Mouse (Mus musculus) cerebellum, adult 18-20 months (tissue): ENCODE data around the gene Gm49337.

Experiments
- DNase-seq, 2 experiments: peaks; one replicate each; pipeline ENCODE4 v3.0.0; 2021

The Gm49337 gene

GRCm38 (mm10) chr4:116164759-116165554 is 8.2 kb upstream of the Gm49337 start:
- no peak for DNase-seq

DNA sequence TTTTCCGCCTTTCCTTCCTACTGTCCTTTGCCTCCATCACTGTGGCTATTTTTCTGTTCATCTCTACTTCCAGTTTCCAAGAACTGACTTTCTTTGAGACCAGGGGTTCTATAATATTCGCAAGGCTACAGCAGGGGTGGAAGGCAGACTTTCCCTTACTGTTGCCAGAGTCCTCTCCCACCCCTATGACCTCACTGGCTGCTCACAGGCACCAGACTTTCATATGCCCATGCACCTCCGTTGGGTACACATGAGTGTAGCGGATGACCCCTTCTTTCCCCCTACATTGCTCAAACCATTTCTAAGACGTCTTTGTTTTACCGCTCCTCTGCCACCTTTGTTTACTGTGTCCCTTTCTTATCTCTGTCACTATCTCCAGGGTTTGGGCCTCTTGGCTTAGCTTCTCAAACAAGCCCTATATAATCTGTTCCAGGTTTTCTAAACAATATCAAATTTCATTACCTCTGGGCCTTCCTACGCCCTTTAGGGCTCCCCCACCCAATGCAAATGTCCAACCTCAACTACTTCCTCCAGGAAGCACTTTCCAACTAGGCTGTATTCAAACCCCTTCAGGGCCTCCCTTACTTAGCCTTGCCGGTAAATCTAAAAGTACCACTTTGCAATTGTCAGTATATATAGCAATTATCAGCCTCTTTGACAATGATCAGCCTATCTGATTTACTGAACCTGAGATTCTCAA is 7.3 kb upstream of the Gm49337 start:
- no peak for DNase-seq

DNA sequence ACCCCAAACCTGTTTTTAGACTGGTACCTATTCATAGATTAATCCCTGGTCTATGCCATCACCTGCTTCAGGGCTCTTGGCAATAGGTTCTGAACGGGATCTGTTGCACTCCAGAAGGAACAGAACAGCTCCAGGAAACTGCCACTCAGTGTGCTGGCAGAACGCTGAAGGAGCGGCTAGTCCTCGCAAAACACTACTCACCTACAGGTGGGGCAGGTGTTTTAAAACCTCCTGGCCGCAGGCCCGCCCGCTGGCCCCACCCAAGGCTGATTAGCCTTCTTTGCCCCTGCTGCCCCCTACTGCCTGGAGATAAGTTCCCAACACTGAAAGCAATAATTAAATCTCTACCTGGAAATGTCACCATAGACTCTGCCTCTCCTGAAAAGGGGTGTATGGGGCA is 5.8 kb upstream of the Gm49337 start, which contains the start of gene Tspan1:
Tspan1 (minus strand) TSS at position 198 of the 400 bp plus-strand sequence.
- peak; percentile 58 to 61 for DNase-seq

DNA sequence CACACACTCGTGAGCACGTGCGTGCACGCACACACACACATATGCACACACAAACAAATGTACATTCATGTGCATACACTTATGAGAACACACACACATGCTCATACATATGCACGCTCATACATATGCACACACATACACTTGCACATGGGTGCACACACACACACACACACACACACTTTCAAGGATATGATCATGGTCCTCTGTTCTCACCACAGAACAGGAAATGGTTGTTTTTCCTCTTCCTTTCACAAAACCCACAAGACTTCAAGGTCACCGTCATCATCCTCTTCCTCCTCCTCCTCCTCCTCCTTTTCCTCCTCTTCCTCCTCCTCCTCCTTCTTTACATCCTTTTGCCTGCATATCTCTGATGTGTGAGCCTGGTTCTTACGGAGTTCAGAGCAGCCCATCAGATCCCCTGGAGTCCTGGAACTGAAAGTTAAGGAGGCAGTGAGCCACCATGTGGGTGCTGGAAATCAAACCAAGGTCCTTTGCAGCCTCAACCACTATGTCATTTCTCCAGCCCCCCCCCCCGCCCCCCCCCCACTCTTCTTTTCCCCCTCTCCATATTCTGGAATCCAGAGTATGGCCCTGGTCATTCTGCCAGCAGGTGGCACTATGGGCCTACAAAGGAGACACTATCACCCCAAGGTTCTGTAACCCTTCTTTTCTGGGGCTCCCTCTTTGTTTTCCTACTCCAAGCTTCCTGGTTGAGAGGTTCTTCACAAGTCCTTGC is 4.4 kb upstream of the Gm49337 start:
- peak; percentile 90 to 91 for DNase-seq

DNA sequence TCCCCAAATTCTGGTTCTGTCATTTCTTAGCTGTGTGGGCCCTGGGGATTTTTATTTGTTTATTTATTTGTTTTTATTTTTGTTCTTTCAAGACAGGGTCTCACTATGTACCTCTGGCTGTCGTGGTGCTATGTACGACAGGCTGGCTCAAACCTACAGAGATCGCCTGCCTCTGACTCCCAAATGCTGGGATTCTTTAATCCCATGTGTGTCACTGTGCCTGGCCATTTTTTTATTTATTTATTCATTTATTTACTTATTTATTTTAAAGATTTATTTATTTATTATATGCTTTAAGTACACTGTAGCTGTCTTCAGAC is 3.9 kb upstream of the Gm49337 start:
- no peak for DNase-seq

DNA sequence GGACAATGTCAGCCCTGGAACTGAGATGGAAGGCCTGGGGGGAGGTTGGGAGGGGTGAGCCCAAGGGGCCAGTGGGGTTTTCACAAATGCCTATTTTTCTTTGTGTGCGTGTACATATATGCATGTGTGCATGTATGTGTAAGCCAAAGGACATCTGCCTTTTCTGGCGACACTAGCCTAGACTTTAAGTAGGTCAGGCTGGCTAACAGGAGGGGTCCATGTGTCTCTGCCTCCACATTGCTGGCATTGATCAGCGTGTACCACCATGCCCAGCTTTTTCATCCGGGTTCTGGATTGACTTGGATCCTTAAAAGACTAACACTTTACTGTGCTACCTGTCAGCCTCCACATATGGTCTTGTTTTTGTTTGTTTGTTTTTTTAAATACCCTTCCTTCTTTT is 568 bp downstream of the Gm49337 start:
- peak; percentile 29 to 39 for DNase-seq

GRCm38 (mm10) chr4:116174466-116175116 is 1.4 kb downstream of the Gm49337 start:
- DNase-seq = peak; percentile 80 to 84

DNA sequence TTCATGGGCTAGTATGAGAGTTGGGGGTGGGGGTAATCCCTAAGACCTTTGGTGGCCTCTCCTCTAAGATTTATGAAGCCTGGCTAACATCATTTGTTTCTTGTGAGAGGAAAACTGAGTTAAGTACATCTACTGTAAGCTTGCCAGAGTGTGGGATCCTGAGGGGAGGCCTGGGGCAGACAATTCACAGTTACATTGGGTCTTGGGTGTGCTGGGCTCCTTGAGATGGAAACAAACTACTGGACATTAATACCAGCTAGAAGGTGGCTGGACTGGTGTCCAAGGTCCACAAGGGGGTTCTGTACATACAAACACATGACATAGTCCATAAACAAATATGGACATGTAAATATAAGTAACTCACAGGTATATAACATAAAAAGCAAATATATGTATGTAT is 2.0 kb downstream of the Gm49337 start:
- peak in 1 of 2 experiments; percentile 56 for DNase-seq

GRCm38 (mm10) chr4:116175711-116176542 is 2.7 kb downstream of the Gm49337 start:
- DNase-seq = peak; percentile 77 to 84

DNA sequence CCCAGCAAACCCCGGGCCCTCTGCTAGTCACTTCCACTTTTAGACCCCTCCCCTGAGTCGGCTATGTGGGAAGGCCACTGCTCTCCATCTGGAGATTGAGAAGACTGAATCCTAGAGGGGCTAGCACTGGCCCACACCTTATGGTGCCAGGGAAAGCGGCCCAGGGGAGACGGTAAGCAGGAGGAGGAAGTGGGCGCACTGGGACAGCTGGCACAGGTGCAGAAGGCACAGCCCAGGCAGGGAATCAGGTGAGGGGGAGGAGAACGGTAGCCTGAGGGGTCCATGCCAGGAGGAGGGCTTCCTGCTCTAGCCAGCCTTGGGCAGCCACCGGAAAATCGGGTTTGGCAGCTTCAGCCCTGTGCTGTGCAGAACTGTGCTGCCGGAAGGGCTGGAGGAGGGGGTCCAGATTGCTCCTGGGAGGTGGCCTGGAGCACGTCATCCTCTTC is 3.4 kb downstream of the Gm49337 start:
- DNase-seq = peak; percentile 95 to 98

GRCm38 (mm10) chr4:116177140-116177539 is 4.0 kb downstream of the Gm49337 start:
- DNase-seq = peak; percentile 56 to 73

DNA sequence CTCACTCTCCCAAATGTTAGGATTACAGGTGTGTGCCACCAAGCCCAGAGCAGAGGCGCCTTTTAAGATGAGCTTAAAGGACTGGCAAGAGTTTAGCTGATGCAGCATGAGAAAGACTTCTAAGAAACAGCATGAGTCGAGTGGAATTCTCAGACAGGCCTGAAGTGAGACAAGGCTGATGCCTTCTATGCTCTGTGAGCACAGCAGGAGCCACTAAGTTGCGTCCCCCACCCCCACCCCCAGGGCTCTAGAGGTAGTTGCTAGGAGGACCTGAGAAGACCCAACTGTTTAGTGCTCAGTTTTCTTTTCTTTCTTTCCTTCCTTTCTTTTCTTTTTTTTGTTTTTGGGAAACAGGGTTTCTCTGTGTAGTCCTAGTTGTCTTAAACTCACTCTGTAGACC is 8.9 kb downstream of the Gm49337 start:
- DNase-seq = no peak

- peak; percentile 77 to 78 for DNase-seq
Measured at GRCm38 (mm10) chr4:116182745-116183144, 9.6 kb downstream of the Gm49337 start.

GRCm38 (mm10) chr4:116185083-116185482 is 11.9 kb downstream of the Gm49337 start:
- peak in 1 of 2 experiments; percentile 43 for DNase-seq

- DNase-seq = no peak
Measured at GRCm38 (mm10) chr4:116192286-116192835, 19.2 kb downstream of the Gm49337 start.

DNA sequence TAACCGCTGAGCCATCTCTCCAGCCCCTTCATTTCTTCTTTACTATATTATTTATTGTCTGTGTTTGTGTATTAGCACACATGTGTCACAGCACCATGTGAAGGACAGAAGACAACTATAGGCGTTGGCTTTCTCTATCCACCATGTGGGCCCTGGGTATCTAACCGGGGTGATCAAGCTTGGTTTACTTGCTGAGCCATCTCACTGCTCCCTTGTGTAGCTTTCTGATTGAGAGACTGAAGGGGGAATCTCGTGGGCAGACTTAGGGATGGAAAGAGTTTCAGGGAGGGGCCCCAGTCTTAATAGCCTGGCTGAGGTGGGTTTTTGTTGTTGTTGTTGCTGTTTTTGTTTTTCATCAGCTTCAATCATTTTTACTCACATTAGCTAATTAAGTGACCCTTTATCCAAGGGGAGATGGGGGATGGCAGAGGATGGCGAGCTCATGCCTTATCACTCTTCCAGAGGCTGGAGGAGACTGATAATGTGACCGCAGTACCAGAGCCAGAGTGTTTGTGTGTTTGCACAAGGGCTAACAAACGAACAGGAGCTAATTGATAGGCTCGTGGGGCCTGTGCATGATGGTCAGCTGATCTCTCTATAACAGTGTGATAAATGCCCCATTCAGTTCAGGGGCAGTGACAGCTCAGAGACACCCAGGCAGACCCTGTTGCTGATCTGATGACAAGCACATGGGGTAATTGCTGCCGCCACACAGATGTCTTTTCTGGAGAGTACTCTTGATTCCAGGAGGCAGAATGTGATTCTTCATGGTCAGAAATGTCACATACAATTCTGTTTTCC is 20.6 kb downstream of the Gm49337 start:
- no peak for DNase-seq

- peak; percentile 53 to 57 for DNase-seq
Measured at GRCm38 (mm10) chr4:116198422-116198821, 25.2 kb downstream of the Gm49337 start.

- DNase-seq = no peak
Measured at GRCm38 (mm10) chr4:116204422-116204821, 31.2 kb downstream of the Gm49337 start.

- DNase-seq = no peak
Measured at GRCm38 (mm10) chr4:116206531-116206930, 33.3 kb downstream of the Gm49337 start.

GRCm38 (mm10) chr4:116208891-116209290 is 35.7 kb downstream of the Gm49337 start:
- DNase-seq = no peak
